Mouse (Mus musculus) gastrocnemius, postnatal 4 days (tissue): ENCODE measurements around the gene Tmem236. TPM values are rescaled to one million over a fixed set of nuclear protein-coding genes. Genes with fewer than 3 reads are reported as not detected.

Experiments used
- DNase-seq, 2 experiments: peaks; one replicate each; pipeline ENCODE4 v3.0.0; 2021 to 2022; ENCODE audit warnings: low spot score in 2 of 2, mixed read lengths in 2 of 2
- microRNA-seq: library from miRNA; unstranded; fragments of <30 nt; microRNA quantifications from one replicate; pipeline ENCODE4 v1.2.0, GENCODE M21; 2021
- total RNA-seq, 2 experiments: library from RNA; stranded (reverse); gene quantifications; 2 replicates each; pipeline ENCODE4 v1.2.3; 2021

The Tmem236 gene
- total RNA-seq, 2 experiments from 2014 or later, result 0.08 to 0.12 TPM

- no peak for DNase-seq
Observed at GRCm38 (mm10) chr2:14244668-14245067, 70.3 kb downstream of the Tmem236 start.

GRCm38 (mm10) chr2:14249839-14250564, 75.7 kb downstream of the Tmem236 start:
- no peak for DNase-seq

- no peak for DNase-seq
Observed at GRCm38 (mm10) chr2:14251938-14252337, 77.6 kb downstream of the Tmem236 start.

GRCm38 (mm10) chr2:14258345-14258850, 84.1 kb downstream of the Tmem236 start:
- no peak for DNase-seq

- no peak for DNase-seq
Observed at GRCm38 (mm10) chr2:14262090-14262489, 87.8 kb downstream of the Tmem236 start.

- no peak for DNase-seq
Observed at GRCm38 (mm10) chr2:14269160-14269559, 94.8 kb downstream of the Tmem236 start.

Small RNA genes lying within 50 kb of the gene (microRNA-seq; reads per million reads assigned to microRNA genes)
- 23.5 reads per million, percentile 36 among the genes with 10 or more reads in this experiment for gene Mir511

Other genes with a start within 250 kb of the Tmem236 start
- gene Hacd1, start 118.4 kb upstream of the Tmem236 start, total RNA-seq, result 100 to 1,000 TPM; 210 to 241 TPM
- gene Stam, start 100.4 kb upstream of the Tmem236 start, total RNA-seq, result 10 to 100 TPM; 54.4 to 65.3 TPM
- gene Mrc1, start 54.9 kb downstream of the Tmem236 start, total RNA-seq, result 10 to 100 TPM; 49.7 to 56.3 TPM
- gene Slc39a12, start 213.8 kb downstream of the Tmem236 start, total RNA-seq, result under 1 TPM; 0.27 to 0.60 TPM